Mouse (Mus musculus) kidney, adult 2 months (tissue): ENCODE results near the gene Bst2.

Source experiments
- CTCF ChIP-seq: fragments of 200-500 bp; conservative IDR thresholded peaks from 2 replicates; pipeline ENCODE4 v1.5.1; 2011; ENCODE audit warnings: low read depth, mild to moderate bottlenecking, control low read depth, low read length, moderate library complexity, mixed read lengths; ENCODE audit not compliant: insufficient read depth, insufficient read length
- POLR2A ChIP-seq: fragments of 200-500 bp; IDR thresholded peaks from one replicate; pipeline ENCODE4 v1.6.1; 2011; ENCODE audit warnings: low read depth, low read length, control low read depth

DNA sequence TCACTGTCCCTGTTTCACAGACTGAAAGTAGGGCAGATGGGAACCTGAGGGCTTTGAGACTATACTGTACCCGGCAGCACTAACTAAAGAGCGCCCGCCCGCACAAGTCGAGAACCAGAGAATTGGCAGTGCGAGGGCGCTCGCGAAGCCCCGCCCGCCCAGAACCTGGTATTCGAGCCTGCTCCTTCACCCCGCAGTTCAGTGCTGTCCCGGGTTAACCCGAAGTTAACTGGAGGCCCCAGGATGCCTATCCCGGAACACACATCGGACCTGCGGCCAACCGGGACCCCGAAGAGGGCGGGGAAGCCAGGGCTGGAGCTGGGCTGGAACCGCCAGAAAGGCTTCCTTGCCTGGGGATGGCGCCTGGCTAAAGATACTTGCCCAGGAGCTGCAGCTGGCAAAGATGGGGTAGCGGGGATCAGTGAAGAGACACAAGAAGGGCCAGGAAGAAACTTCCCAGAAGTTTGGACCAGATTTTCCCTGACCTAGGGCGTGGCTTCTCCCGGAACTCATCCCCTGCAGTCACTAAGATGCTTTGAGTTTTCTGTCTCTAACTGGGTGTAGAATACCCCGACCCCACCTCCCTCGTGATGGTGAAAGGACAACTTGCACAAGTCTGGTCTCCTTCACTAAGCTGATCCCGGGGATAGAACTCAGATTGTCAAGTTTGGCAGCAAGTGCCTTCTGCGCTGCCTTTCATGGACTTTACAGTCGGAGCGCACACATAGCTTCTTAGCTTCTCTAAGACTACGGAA lies 49.4 kb downstream of the Bst2 start, which contains the start of gene Gtpbp3:
- no peak for TF ChIP-seq POLR2A
- TF ChIP-seq CTCF, result no peak
